Mouse (Mus musculus): ENCODE results near the gene Anks1b.

The Anks1b gene

GRCm38 (mm10) chr10:90974491-90974890 is 1101.2 kb downstream of the Anks1b start:
- DNase-seq = no peak

DNA sequence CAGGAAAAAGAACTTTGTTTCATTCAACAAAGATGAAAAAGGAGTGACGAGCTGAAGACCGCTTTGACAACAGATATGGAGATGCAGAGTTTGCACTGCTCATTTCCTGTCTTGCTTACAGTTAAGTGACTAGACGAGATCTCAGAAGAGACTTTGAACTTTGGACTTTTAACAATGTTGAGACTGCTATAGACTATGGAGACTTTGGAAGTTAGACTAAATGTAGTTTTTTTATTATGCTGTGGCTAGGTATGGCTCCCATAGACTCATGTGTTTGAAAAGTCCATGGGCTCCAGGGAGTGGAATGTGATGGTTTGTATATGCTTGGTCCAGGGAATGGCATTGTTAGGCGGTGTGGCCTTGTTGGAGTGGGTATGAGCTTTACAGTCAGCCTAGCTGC is 1108.5 kb downstream of the Anks1b start:
- DNase-seq = no peak

- DNase-seq = no peak
Observed at GRCm38 (mm10) chr10:90983046-90983445, 1109.7 kb downstream of the Anks1b start.

DNA sequence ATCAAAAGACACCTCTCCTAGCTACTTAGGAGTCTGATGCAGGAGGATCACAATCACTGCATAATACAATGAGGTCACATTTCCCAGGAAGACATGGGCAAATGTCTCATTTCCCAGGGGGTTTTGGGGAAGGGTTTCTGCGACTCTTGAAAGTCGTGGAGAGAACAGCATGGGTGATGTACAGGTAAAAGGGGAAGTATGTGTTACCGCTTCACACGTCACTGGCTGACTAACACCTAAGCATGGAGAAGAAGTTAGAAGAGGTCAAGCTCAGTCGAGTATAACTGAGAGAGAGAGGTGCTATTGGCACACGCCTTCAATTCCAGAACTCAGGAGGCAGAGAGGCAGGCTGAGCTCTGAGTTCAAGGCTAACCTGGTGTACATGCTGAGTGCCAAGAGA is 1117.0 kb downstream of the Anks1b start:
- no peak for DNase-seq

- no peak for DNase-seq
Observed at GRCm38 (mm10) chr10:90992237-90992636, 1118.9 kb downstream of the Anks1b start.

GRCm38 (mm10) chr10:90993869-90994268 is 1120.6 kb downstream of the Anks1b start:
- DNase-seq = no peak

DNA sequence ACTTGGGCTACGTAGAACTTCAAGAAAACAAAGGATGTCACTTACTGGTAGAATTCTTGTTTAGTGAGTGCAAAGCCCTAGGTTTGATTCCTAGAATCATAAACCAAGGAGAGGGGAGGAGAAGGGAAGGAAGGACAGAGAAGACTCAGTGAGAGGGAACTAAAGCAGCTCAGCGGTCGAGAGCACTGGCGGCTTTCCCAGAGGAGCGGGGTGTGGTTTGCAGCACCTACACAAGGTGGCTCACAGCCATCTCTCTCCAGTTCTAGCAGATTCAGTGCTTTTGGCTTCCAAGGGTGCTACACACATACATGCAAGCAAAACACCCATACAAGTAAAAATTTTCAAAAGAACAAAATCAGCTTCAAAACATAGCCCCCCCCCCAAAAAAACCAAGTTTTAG is 1126.6 kb downstream of the Anks1b start:
- DNase-seq = no peak

DNA sequence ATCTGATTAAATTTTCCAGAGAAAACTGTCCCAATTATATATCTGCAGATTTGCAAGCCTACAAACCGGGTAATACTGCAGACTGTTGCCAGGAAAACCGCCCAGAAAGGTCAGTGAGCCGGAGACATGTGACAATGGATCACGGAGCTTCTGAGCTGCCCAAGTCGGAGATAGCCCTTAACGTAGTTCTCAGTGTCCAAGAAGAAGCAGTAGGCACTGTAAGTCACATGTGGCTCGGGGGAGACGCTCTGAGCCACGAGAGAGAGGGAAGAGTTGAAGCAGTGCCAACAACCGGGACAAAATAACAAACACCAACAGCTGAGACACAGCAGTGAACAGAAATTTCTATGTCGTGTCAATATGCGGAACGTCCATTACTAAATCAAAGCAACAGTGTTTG is 1128.1 kb downstream of the Anks1b start:
- DNase-seq = no peak

- DNase-seq = no peak
Observed at GRCm38 (mm10) chr10:91005858-91006538, 1132.7 kb downstream of the Anks1b start.
